Mouse (Mus musculus) sigmoid colon, adult 10 weeks (tissue): ENCODE data around the gene AC153137.1. TPM values are rescaled to one million over a fixed set of nuclear protein-coding genes. Genes with fewer than 3 reads are reported as not detected.

ENCODE experiments used
- polyA plus RNA-seq: library from polyadenylated mRNA; stranded (reverse); fragments of 350-450 nt; fragmentation: Illumina TruSeq; extraction: RNeasy Lipid Tissue Mini Kit (QIAGEN cat#74804); gene quantifications from one replicate; pipeline ENCODE4 v1.2.3, GENCODE M21; 2014; ENCODE audit warnings: low read depth, low replicate concordance

The AC153137.1 gene
- polyA plus RNA-seq, result not detected

GRCm38 (mm10) chr1:30977868-30978267 lies at the start of gene AC153137.1:
TSS of gene AC153137.1 (minus strand) at chr1:30977968.

Other genes starting within 250 kb of the AC153137.1 start
- 99.0 TPM for gene Phf3, start 104.0 kb downstream of the AC153137.1 start, polyA plus RNA-seq
- gene Lgsn, start 198.4 kb upstream of the AC153137.1 start, polyA plus RNA-seq, result not detected
- gene 4931428L18Rik, start 244.7 kb upstream of the AC153137.1 start, polyA plus RNA-seq, result not detected
- not detected for gene Pih1d3, start 244.9 kb upstream of the AC153137.1 start, polyA plus RNA-seq